Mouse (Mus musculus): ENCODE results near the gene Ppfibp1. TPM values are rescaled to one million over a fixed set of nuclear protein-coding genes. Genes with fewer than 3 reads are reported as not detected.

Gene Ppfibp1
- polyA plus RNA-seq, 1 experiment from 2014 or later, result 16.0 TPM

GRCm38 (mm10) chr6:146926415-146926980 lies 38.2 kb downstream of the Ppfibp1 start:
- Histone ChIP-seq H3K27ac (no peak overlapping the region), H3K9me3 (ENCODE audit: control insufficient read depth, low read length) (no peaks in the 10 kb centered on the region), H3K36me3 (replicated peaks; ENCODE audit: control insufficient read depth, insufficient read depth) (no peaks in the 10 kb centered on the region), H3K9ac (no peak overlapping the region), H3K4me1 (replicated peaks; ENCODE audit: control insufficient read depth, insufficient read depth, low read length) (no peaks in the 10 kb centered on the region), H3K4me2 (replicated peaks) (no peak overlapping the region), H3K27me3 (ENCODE audit: control insufficient read depth, insufficient read depth, low read length) (no peaks in the 10 kb centered on the region), H3K4me3 (replicated peaks; ENCODE audit: low read length) (no peak overlapping the region)
- WGBS, result 86% methylated on average over 5 of the region's 5 CpGs
- DNase-seq (ENCODE audit: low spot score) (no peak), ATAC-seq (ENCODE audit: low FRiP score) (no peak)

GRCm38 (mm10) chr6:146928108-146928507 lies 39.8 kb downstream of the Ppfibp1 start:
- 55% methylated on average over 3 of the region's 3 CpGs for WGBS
- H3K27me3 ChIP-seq (ENCODE audit: control insufficient read depth, insufficient read depth, low read length), result no peaks in the 10 kb centered on the region

DNA sequence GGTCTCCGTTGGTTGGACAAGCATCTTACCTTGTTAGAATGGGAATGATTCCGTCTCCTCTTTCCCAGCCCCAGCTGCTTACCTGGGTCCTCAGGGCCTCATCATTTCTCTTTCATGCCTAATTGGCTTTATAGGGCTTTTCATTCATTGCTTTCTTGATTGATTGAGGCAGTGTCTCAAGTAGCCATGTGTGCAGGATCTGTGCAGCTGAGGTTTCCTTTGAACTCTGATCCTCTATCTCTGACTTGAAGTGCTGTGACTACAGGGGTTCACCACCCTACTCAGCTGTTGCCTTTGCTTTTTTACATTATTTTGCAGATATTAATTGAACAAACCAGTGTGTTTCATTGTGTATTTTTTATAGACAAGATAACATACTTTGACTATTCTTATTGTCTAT lies 40.7 kb downstream of the Ppfibp1 start:
- ATAC-seq (ENCODE audit: low FRiP score) (no peak), DNase-seq (ENCODE audit: low spot score) (no peak)
- no peak overlapping the region for H3K4me3 ChIP-seq (replicated peaks; ENCODE audit: low read length)
- H3K9me3 ChIP-seq (ENCODE audit: control insufficient read depth, low read length), result no peaks in the 10 kb centered on the region
- H3K27me3 ChIP-seq (ENCODE audit: control insufficient read depth, insufficient read depth, low read length), result no peaks in the 10 kb centered on the region
- WGBS, result 50% methylated on average over 2 of the region's 2 CpGs
- H3K4me1 ChIP-seq (replicated peaks; ENCODE audit: control insufficient read depth, insufficient read depth, low read length), result no peaks in the 10 kb centered on the region
- H3K9ac ChIP-seq, result no peak overlapping the region
- H3K4me2 ChIP-seq (replicated peaks), result no peak overlapping the region
- H3K36me3 ChIP-seq (replicated peaks; ENCODE audit: control insufficient read depth, insufficient read depth), result no peaks in the 10 kb centered on the region
- H3K27ac ChIP-seq, result no peak overlapping the region

More at GRCm38 (mm10) chr6:146928108-146928507, 39.8 kb downstream of the Ppfibp1 start:
- no peak overlapping the region for H3K4me2 ChIP-seq (replicated peaks)
- H3K4me3 ChIP-seq (replicated peaks; ENCODE audit: low read length), result no peak overlapping the region
- no peaks in the 10 kb centered on the region for H3K9me3 ChIP-seq (ENCODE audit: control insufficient read depth, low read length)
- no peaks in the 10 kb centered on the region for H3K4me1 ChIP-seq (replicated peaks; ENCODE audit: control insufficient read depth, insufficient read depth, low read length)
- H3K9ac ChIP-seq, result no peak overlapping the region
- no peak overlapping the region for H3K27ac ChIP-seq
- no peak for ATAC-seq (ENCODE audit: low FRiP score)
- no peaks in the 10 kb centered on the region for H3K36me3 ChIP-seq (replicated peaks; ENCODE audit: control insufficient read depth, insufficient read depth)
- DNase-seq (ENCODE audit: low spot score), result no peak

- ATAC-seq (ENCODE audit: low FRiP score) (no peak), DNase-seq (ENCODE audit: low spot score) (no peak)
- H3K9me3 ChIP-seq (ENCODE audit: control insufficient read depth, low read length), result no peaks in the 10 kb centered on the region
- H3K9ac ChIP-seq, result no peak overlapping the region
- no peak overlapping the region for H3K27ac ChIP-seq
- no peak overlapping the region for H3K4me2 ChIP-seq (replicated peaks)
- no peak overlapping the region for H3K4me3 ChIP-seq (replicated peaks; ENCODE audit: low read length)
- WGBS, result 76% methylated on average over 6 of the region's 6 CpGs
- H3K4me1 ChIP-seq (replicated peaks; ENCODE audit: control insufficient read depth, insufficient read depth, low read length), result no peaks in the 10 kb centered on the region
- H3K27me3 ChIP-seq (ENCODE audit: control insufficient read depth, insufficient read depth, low read length), result no peaks in the 10 kb centered on the region
- H3K36me3 ChIP-seq (replicated peaks; ENCODE audit: control insufficient read depth, insufficient read depth), result no peaks in the 10 kb centered on the region
Observed at GRCm38 (mm10) chr6:146933123-146933522, 44.8 kb downstream of the Ppfibp1 start.

DNA sequence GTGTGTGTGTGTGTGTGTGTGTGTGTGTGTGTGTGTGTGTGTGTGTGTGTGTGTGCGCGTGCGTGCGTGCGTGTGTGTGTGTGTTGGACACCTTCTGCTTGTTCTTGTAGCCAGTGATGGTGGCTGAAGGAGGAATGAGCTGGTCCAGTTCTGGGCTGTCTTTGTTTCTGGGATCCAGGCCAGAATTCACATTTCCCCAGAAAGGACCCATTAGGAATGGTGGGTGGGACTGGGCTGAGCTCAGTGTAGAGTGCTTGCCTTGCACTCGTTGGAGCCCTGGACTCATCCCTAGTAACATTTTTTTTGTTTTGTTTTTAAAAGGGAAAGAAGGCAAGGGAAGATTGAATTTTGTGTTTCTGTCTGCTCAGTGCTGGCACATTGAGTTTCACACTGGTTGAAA lies 47.7 kb downstream of the Ppfibp1 start:
- Histone ChIP-seq H3K9ac (no peak overlapping the region), H3K27me3 (ENCODE audit: control insufficient read depth, insufficient read depth, low read length) (no peaks in the 10 kb centered on the region), H3K4me1 (replicated peaks; ENCODE audit: control insufficient read depth, insufficient read depth, low read length) (no peaks in the 10 kb centered on the region), H3K36me3 (replicated peaks; ENCODE audit: control insufficient read depth, insufficient read depth) (no peaks in the 10 kb centered on the region), H3K4me2 (replicated peaks) (no peak overlapping the region), H3K4me3 (replicated peaks; ENCODE audit: low read length) (no peak overlapping the region), H3K9me3 (ENCODE audit: control insufficient read depth, low read length) (no peaks in the 10 kb centered on the region), H3K27ac (no peak overlapping the region)
- 84% methylated on average over 6 of the region's 6 CpGs for WGBS
- ATAC-seq (ENCODE audit: low FRiP score), result no peak
- DNase-seq (ENCODE audit: low spot score), result no peak

DNA sequence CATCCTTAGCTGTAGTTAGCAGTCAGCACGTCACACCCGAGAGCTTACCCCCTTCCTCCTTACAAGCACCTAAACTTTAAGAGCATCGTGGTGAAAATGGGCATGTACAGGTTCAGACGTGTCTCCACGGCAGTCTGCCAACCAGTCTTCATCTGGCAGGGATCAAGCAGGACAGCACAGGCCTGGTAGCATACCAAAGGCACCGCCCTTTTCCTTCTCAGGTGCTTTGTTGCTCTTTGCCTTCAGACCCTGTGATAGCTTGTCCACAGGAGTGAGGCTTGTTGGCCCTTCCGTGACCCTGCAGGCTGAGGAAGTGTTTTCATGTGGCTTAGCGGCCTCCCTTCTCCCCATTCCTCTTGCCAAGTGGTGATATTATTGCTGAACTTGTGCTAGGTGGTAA lies 50.7 kb downstream of the Ppfibp1 start:
- H3K27ac ChIP-seq, result no peak overlapping the region

DNA sequence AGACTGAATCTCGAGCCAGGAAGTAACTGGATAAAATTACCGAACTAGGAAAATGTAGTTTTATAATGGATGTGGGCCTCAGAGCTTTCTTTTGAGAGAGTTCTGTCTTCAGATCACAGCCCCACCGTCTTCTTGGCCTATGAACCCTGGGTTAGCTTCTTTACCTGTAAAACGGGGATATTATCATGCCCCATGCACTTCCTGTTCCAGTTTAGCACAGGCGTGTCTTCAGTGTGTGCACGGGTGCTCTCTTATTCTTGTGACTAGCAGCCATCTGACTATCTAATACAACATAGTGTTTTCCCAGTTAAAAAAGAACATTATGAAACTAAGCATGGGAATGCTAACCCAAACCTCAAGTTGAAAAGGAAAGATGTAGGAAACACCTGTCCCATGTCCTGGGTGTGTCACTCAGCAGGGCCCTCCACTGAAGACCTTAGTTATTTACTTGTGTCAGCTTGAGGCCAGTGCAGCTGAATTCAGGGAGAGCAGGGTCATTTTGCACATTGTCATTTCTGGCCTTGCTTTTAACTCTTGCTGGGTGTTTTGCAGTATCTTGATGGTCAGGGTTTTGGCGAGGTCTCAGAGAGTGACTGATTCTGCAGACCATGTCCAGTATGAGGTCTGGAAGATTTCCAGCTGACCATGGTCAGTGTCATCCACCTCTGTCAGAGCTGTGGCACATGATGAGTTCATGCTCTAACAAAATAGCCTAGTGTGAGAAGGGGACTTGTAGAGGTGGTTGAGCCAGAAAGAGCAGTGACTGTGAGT lies 53.4 kb downstream of the Ppfibp1 start:
- 89% methylated on average over 7 of the region's 7 CpGs for WGBS
- no peak for DNase-seq (ENCODE audit: low spot score)
- H3K4me2 ChIP-seq (replicated peaks), result no peak overlapping the region
- ATAC-seq (ENCODE audit: low FRiP score), result no peak
- no peaks in the 10 kb centered on the region for H3K9me3 ChIP-seq (ENCODE audit: control insufficient read depth, low read length)
- H3K36me3 ChIP-seq (replicated peaks; ENCODE audit: control insufficient read depth, insufficient read depth), result no peaks in the 10 kb centered on the region
- H3K27ac ChIP-seq, result no peak overlapping the region
- no peak overlapping the region for H3K4me3 ChIP-seq (replicated peaks; ENCODE audit: low read length)
- H3K27me3 ChIP-seq (ENCODE audit: control insufficient read depth, insufficient read depth, low read length), result no peaks in the 10 kb centered on the region
- H3K4me1 ChIP-seq (replicated peaks; ENCODE audit: control insufficient read depth, insufficient read depth, low read length), result no peaks in the 10 kb centered on the region
- no peak overlapping the region for H3K9ac ChIP-seq

More for the DNA sequence above, 50.7 kb downstream of the Ppfibp1 start:
- no peak overlapping the region for H3K4me3 ChIP-seq (replicated peaks; ENCODE audit: low read length)
- ATAC-seq (ENCODE audit: low FRiP score), result no peak
- H3K27me3 ChIP-seq (ENCODE audit: control insufficient read depth, insufficient read depth, low read length), result no peaks in the 10 kb centered on the region
- DNase-seq (ENCODE audit: low spot score), result no peak
- H3K36me3 ChIP-seq (replicated peaks; ENCODE audit: control insufficient read depth, insufficient read depth), result no peaks in the 10 kb centered on the region
- no peaks in the 10 kb centered on the region for H3K9me3 ChIP-seq (ENCODE audit: control insufficient read depth, low read length)
- 92% methylated on average over 8 of the region's 8 CpGs for WGBS
- no peak overlapping the region for H3K4me2 ChIP-seq (replicated peaks)
- H3K9ac ChIP-seq, result no peak overlapping the region
- H3K4me1 ChIP-seq (replicated peaks; ENCODE audit: control insufficient read depth, insufficient read depth, low read length), result no peaks in the 10 kb centered on the region

DNA sequence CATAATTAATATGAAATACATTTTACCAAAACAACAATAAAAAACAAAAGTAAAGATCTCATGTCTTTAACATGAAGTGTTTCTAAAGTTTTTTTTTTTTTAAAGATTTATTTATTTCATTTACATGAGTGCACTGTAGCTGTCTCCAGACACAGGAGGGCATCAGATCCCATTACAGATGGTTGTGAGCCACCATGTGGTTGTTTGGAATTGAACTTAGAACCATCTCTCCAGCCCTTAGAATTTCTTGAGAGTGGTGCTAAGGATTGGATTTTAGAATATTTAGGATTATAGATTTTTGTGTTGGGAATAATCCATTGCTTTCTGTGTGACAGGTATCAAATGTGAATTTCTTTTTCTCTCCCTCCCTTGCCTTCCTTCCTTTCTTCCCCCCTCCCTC lies 55.7 kb downstream of the Ppfibp1 start:
- no peaks in the 10 kb centered on the region for H3K9me3 ChIP-seq (ENCODE audit: control insufficient read depth, low read length)
- H3K9ac ChIP-seq, result no peak overlapping the region
- no peak overlapping the region for H3K27ac ChIP-seq
- DNase-seq (ENCODE audit: low spot score) (no peak), ATAC-seq (ENCODE audit: low FRiP score) (no peak)
- no peaks in the 10 kb centered on the region for H3K36me3 ChIP-seq (replicated peaks; ENCODE audit: control insufficient read depth, insufficient read depth)
- no peak overlapping the region for H3K4me3 ChIP-seq (replicated peaks; ENCODE audit: low read length)
- no peaks in the 10 kb centered on the region for H3K27me3 ChIP-seq (ENCODE audit: control insufficient read depth, insufficient read depth, low read length)
- no peaks in the 10 kb centered on the region for H3K4me1 ChIP-seq (replicated peaks; ENCODE audit: control insufficient read depth, insufficient read depth, low read length)
- no peak overlapping the region for H3K4me2 ChIP-seq (replicated peaks)

GRCm38 (mm10) chr6:146944830-146945229 lies 56.5 kb downstream of the Ppfibp1 start:
- H3K4me2 ChIP-seq (replicated peaks), result no peak overlapping the region
- H3K27me3 ChIP-seq (ENCODE audit: control insufficient read depth, insufficient read depth, low read length), result no peaks in the 10 kb centered on the region
- H3K9ac ChIP-seq, result no peak overlapping the region
- H3K27ac ChIP-seq, result no peak overlapping the region
- ATAC-seq (ENCODE audit: low FRiP score) (no peak), DNase-seq (ENCODE audit: low spot score) (no peak)
- no peaks in the 10 kb centered on the region for H3K36me3 ChIP-seq (replicated peaks; ENCODE audit: control insufficient read depth, insufficient read depth)
- WGBS, result 59% methylated on average over 4 of the region's 4 CpGs
- no peak overlapping the region for H3K4me3 ChIP-seq (replicated peaks; ENCODE audit: low read length)
- no peaks in the 10 kb centered on the region for H3K4me1 ChIP-seq (replicated peaks; ENCODE audit: control insufficient read depth, insufficient read depth, low read length)
- no peaks in the 10 kb centered on the region for H3K9me3 ChIP-seq (ENCODE audit: control insufficient read depth, low read length)
